Mouse (Mus musculus): ENCODE results near the gene Mn1. TPM values are rescaled to one million over a fixed set of nuclear protein-coding genes. Genes with fewer than 3 reads are reported as not detected.

Mn1 gene
- 0.23 and 0.34 TPM in 2 replicates for polyA plus RNA-seq (2012; rRNA removed)

DNA sequence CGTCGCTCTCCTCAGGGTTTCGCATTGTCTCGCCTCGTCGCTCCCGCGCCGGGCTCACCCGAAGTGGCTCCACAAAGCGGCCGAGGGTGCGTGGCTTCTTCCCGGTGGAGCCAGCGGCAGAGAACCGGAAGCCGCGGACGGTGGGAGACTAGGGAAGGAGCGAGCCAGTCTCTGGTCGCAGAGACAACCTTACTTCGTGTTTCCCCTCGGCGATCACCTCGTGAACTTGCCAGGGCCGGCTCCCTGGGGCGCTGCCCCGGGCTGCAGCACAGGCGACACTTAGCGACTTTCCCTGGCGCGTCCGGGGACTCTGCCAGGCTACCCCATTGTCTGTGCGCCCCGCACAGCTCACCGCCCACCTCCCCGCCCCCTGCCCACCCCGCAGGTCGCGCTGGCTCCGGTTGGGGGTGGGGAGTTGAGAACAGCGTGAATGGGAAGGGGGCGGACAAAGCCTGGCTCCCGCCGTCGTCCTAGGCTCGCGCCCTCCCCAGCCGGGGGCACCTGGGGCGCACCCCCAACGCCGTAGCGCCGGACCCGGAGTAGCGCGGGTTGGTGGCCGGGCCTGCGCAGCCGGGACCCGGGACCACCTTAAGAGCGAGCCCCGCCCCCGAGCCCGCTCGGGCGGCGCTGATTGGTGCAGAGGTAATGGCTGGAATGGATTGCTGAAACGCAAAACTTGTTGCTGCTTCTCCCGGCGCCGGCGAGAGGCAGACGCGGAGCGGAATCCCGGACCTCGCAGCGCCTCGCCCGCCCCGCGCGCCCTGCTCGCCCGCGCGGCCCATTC lies at the start of gene Mn1:
Gene Mn1 (plus strand): TSS at position 772 of the 784 bp plus-strand sequence.
- H3K4me3 ChIP-seq (ENCODE audit: control insufficient read depth, low read depth, low read length) = peak within 1 kb of the TSS; percentile 63
- TF ChIP-seq POLR2A (IDR thresholded peaks at IDR 0.05; ENCODE audit: control insufficient read depth, low read depth, low read length) = no peak
- no peak for TF ChIP-seq CTCF (IDR thresholded peaks at IDR 0.05; ENCODE audit: control insufficient read depth, insufficient read depth, insufficient replicate concordance, low read depth, low read length)
- H3K27me3 ChIP-seq (ENCODE audit: control insufficient read depth, insufficient read depth, low read length) = no peaks in the 10 kb centered on the region
- H3K27ac ChIP-seq (ENCODE audit: control insufficient read depth, insufficient read depth, low read depth, low read length) = no peak within 1 kb of the TSS
- no peaks in the 10 kb centered on the region for H3K36me3 ChIP-seq (ENCODE audit: control insufficient read depth, insufficient read depth, low read length)
- peaks cover 21% of the 10 kb centered on the region for H3K4me1 ChIP-seq (ENCODE audit: control insufficient read depth, insufficient read depth, low read length)

DNA sequence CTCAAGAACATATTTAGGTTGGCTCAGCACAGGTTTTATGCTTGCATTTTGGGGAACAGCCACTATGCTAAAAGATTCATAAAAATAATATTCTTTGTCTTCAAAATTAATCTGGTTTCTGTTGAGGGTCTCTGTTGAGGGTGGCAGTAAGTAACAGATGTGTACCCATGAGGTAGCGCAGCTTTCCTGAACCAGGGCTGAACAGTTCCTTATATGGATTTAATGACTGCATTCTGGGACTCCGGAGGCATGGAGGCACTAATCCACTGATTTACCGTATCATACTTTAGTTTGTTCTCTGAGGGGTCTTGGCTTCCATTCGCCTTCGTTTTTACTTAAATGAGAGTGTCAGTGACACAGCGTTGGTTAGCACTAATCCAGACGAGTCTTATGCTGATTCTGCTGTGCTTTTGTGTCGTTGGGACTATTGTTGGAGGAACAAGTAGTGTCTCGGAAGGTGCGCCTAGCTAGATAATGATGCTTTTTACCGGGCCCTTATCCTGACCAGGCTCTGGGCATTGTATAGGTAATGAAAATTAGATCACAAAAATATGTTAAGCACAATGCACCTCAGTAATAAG lies 49.1 kb upstream of the Mn1 start:
- Histone ChIP-seq H3K36me3 (ENCODE audit: control insufficient read depth, insufficient read depth, low read length) (peaks cover under 1% of the 10 kb centered on the region), H3K4me1 (ENCODE audit: control insufficient read depth, insufficient read depth, low read length) (no peaks in the 10 kb centered on the region), H3K27ac (ENCODE audit: control insufficient read depth, insufficient read depth, low read depth, low read length) (no peak overlapping the region), H3K4me3 (ENCODE audit: control insufficient read depth, low read depth, low read length) (no peak overlapping the region), H3K27me3 (ENCODE audit: control insufficient read depth, insufficient read depth, low read length) (no peaks in the 10 kb centered on the region)
- TF ChIP-seq CTCF (IDR thresholded peaks at IDR 0.05; ENCODE audit: control insufficient read depth, insufficient read depth, insufficient replicate concordance, low read depth, low read length) (no peak), POLR2A (IDR thresholded peaks at IDR 0.05; ENCODE audit: control insufficient read depth, low read depth, low read length) (no peak)

DNA sequence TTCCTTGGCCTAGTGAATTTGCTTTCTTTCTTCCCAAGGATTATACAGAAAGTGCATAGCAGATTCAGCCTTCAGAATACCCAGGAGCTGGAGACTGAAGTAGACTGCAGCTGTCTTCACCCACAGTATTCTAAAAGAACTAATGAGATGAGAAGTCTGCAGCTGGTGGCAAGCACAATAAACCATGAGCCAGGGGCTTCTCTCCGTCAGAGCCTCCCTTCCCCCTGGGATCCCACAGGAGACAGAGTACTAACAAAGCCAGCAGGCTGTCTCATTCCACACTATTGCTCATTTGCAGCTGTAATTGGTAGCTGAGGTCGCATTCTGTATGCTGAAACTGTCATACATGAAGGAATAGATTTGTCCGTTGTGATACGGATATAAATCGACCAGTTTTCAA lies 48.6 kb upstream of the Mn1 start:
- H3K27me3 ChIP-seq (ENCODE audit: control insufficient read depth, insufficient read depth, low read length) = no peaks in the 10 kb centered on the region
- H3K27ac ChIP-seq (ENCODE audit: control insufficient read depth, insufficient read depth, low read depth, low read length) = no peak overlapping the region
- H3K36me3 ChIP-seq (ENCODE audit: control insufficient read depth, insufficient read depth, low read length) = no peaks in the 10 kb centered on the region; the same call in none of the 2 replicates
- no peak for TF ChIP-seq POLR2A (IDR thresholded peaks at IDR 0.05; ENCODE audit: control insufficient read depth, low read depth, low read length)
- TF ChIP-seq CTCF (IDR thresholded peaks at IDR 0.05; ENCODE audit: control insufficient read depth, insufficient read depth, insufficient replicate concordance, low read depth, low read length) = no peak
- no peaks in the 10 kb centered on the region for H3K4me1 ChIP-seq (ENCODE audit: control insufficient read depth, insufficient read depth, low read length)
- no peak overlapping the region for H3K4me3 ChIP-seq (ENCODE audit: control insufficient read depth, low read depth, low read length)

DNA sequence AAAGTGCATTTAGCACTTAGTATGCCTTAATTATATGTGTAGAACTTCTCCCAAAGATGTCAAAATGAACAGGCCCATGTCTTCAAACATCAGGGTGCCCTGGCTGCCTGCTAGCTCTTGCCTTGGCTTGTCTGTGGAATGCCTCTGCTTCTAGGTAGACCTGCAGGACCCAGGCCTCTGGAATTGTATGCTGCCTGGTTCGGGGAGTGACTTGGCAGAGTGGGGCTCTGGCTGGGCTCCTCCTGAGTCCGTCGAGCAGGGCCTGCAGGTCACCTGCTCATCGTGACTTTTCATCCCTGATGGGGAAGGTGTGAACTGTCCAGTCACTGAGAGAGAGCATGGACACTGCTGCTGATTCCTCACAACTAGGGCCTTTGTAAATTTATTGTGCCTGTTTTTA lies 41.5 kb upstream of the Mn1 start:
- no peaks in the 10 kb centered on the region for H3K4me1 ChIP-seq (ENCODE audit: control insufficient read depth, insufficient read depth, low read length)
- no peaks in the 10 kb centered on the region; the same call in none of the 2 replicates for H3K36me3 ChIP-seq (ENCODE audit: control insufficient read depth, insufficient read depth, low read length)
- H3K27ac ChIP-seq (ENCODE audit: control insufficient read depth, insufficient read depth, low read depth, low read length) = no peak overlapping the region
- H3K4me3 ChIP-seq (ENCODE audit: control insufficient read depth, low read depth, low read length) = no peak overlapping the region
- TF ChIP-seq POLR2A (IDR thresholded peaks at IDR 0.05; ENCODE audit: control insufficient read depth, low read depth, low read length) (no peak), CTCF (IDR thresholded peaks at IDR 0.05; ENCODE audit: control insufficient read depth, insufficient read depth, insufficient replicate concordance, low read depth, low read length) (no peak)
- H3K27me3 ChIP-seq (ENCODE audit: control insufficient read depth, insufficient read depth, low read length) = no peaks in the 10 kb centered on the region

DNA sequence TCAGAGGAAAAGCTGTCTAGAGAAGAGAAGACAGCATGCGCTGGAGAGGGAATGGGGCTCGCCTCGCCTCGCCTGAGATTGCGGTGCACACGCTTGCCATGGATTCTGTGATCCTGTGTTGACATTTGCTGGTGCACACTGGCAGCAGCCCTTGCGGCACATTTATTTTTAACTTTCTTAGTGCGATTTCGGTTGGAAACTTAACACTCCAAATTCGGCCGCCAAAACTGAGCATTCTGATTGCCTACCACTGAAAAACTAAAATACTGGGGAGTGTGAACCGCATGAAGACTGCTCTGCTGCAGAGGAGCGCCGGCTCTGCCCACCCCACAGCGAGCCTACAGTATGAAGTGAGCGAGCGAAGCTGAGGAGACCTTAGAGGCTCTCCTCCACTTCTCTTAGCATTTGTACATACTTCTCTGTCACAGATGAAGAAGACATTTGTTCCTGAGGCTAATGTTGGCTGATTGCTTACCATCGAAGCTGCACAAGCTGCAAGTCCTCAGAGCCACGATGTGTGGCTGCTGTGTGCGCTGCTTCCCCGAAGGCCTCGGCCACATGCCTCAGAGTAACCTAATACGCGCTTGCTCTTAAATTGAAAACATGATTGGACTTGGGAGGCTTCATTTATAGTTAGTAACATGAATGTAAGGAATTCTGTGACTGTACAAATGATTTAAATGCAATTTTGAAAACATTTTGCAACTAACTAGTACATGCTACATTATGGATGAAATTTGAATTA lies 40.7 kb upstream of the Mn1 start:
- no peaks in the 10 kb centered on the region for H3K4me1 ChIP-seq (ENCODE audit: control insufficient read depth, insufficient read depth, low read length)
- no peak overlapping the region for H3K4me3 ChIP-seq (ENCODE audit: control insufficient read depth, low read depth, low read length)
- no peaks in the 10 kb centered on the region for H3K27me3 ChIP-seq (ENCODE audit: control insufficient read depth, insufficient read depth, low read length)
- H3K27ac ChIP-seq (ENCODE audit: control insufficient read depth, insufficient read depth, low read depth, low read length) = no peak overlapping the region
- H3K36me3 ChIP-seq (ENCODE audit: control insufficient read depth, insufficient read depth, low read length) = no peaks in the 10 kb centered on the region; the same call in none of the 2 replicates
- TF ChIP-seq POLR2A (IDR thresholded peaks at IDR 0.05; ENCODE audit: control insufficient read depth, low read depth, low read length) = no peak
- no peak for TF ChIP-seq CTCF (IDR thresholded peaks at IDR 0.05; ENCODE audit: control insufficient read depth, insufficient read depth, insufficient replicate concordance, low read depth, low read length)

DNA sequence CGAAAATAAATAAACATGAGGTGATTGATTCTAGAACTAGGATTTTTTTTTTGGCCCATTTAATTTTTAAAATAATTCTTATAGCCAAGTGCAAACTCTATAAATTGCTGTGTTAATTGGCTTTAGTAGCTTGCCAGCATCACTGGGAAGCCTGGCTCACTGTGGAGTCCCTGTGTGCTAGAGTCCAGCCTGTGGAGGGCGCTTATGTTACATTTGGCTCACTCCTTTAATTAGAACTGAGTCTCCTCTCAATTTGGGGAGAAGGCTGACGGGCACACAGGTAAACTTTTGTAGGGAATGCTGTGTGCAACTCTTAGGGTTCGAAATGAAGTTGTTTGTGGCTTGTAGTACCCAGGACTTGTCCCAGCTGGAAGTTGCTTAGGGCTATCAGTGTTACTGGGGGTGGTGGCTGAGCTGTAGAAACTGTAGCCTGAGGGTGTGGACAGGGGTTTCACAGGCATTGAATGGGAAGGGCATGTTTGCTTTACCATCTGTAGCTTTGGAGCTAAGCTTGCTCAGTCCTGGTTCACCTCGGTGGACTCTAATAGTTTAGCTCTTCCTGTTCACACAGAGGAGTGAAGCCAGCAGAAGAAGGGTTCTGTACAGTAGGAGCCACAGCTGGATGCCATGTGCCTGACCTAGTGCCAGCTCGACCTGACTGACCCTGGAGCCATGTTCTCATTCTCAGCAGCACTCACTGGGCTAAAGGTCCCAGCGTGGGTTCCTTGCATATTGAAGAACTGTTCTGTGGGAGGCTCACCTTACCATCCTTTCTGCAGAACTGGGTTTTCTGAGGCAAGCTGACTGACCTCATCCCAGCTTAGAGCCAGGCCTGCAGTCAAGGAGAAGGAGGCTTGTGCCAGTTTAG lies 38.8 kb upstream of the Mn1 start:
- H3K4me1 ChIP-seq (ENCODE audit: control insufficient read depth, insufficient read depth, low read length) = no peaks in the 10 kb centered on the region
- TF ChIP-seq CTCF (IDR thresholded peaks at IDR 0.05; ENCODE audit: control insufficient read depth, insufficient read depth, insufficient replicate concordance, low read depth, low read length) (no peak), POLR2A (IDR thresholded peaks at IDR 0.05; ENCODE audit: control insufficient read depth, low read depth, low read length) (no peak)
- no peaks in the 10 kb centered on the region for H3K27me3 ChIP-seq (ENCODE audit: control insufficient read depth, insufficient read depth, low read length)
- H3K27ac ChIP-seq (ENCODE audit: control insufficient read depth, insufficient read depth, low read depth, low read length) = no peak overlapping the region
- no peak overlapping the region for H3K4me3 ChIP-seq (ENCODE audit: control insufficient read depth, low read depth, low read length)
- H3K36me3 ChIP-seq (ENCODE audit: control insufficient read depth, insufficient read depth, low read length) = peaks cover 2% of the 10 kb centered on the region

All from testis, adult 2 months (tissue).